Mouse (Mus musculus) E14TG2a.4 (cell line): ENCODE results near the gene Dnaic1.

Source experiments
- H3K27me3 ChIP-seq: 2 replicates; pipeline ENCODE4 v1.6.1; 2014; ENCODE audit warnings: low read length, control low read depth; ENCODE audit not compliant: insufficient read depth
- H3K36me3 ChIP-seq: 2 replicates; pipeline ENCODE4 v1.6.1; 2014; ENCODE audit warnings: low read length, control low read depth; ENCODE audit not compliant: insufficient read depth
- H3K4me1 ChIP-seq: replicated peaks from 2 replicates; pipeline ENCODE4 v1.6.1; 2014; ENCODE audit warnings: low read depth, low read length, control low read depth
- H3K4me3 ChIP-seq: replicated peaks from 2 replicates; pipeline ENCODE4 v1.5.1; 2014; ENCODE audit warnings: mild to moderate bottlenecking, low read length
- H3K9me3 ChIP-seq: 2 replicates; pipeline ENCODE4 v1.6.1; 2014; ENCODE audit warnings: low read length, control low read depth
- CTCF ChIP-seq: conservative IDR thresholded peaks from 2 replicates; pipeline ENCODE4 v1.5.1; 2014; ENCODE audit warnings: low read length
- NANOG ChIP-seq: IDR thresholded peaks from 2 replicates; pipeline ENCODE4 v1.6.1; 2014; ENCODE audit warnings: borderline replicate concordance, low read length, mixed read lengths
- POU5F1 ChIP-seq: IDR thresholded peaks from 2 replicates; pipeline ENCODE4 v1.6.1; 2014; ENCODE audit warnings: low read length, borderline replicate concordance

Gene Dnaic1

DNA sequence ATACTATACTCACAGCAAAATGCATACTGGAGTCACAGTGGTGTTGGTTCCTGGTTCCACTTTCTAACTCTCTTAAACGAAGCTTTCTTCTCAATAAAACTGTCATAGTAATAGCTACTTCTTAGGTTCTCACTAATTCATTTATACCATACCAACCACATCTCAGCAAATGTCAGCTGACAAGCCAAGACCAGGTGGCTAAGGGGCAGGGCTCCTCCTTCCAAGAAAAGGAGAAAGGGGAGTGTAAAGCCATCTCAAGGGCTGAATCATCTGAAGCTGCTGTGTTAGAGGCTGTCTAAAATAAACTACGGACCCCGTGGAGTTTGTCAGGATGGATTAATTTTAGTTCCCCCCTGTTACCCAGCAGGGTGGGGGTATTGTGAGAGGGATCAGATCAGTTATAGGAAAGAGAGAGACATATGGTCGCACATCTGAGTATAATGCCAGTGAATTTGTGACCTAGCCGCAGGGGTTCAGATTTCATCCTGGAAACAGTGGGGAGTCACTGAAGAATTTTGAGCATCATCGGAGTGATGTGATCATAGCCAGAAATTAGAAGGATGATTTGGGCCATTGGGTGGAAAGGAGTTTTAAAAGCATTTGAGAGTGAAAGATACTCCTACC, 71.7 kb downstream of the Dnaic1 start:
- Histone ChIP-seq H3K4me3 (no peak overlapping the region), H3K9me3 (peaks cover 16% of the 10 kb centered on the region), H3K36me3 (no peaks in the 10 kb centered on the region), H3K4me1 (peaks cover 11% of the 10 kb centered on the region), H3K27me3 (peaks cover 59% of the 10 kb centered on the region)
- TF ChIP-seq CTCF (no peak), NANOG (no peak), POU5F1 (no peak)

DNA sequence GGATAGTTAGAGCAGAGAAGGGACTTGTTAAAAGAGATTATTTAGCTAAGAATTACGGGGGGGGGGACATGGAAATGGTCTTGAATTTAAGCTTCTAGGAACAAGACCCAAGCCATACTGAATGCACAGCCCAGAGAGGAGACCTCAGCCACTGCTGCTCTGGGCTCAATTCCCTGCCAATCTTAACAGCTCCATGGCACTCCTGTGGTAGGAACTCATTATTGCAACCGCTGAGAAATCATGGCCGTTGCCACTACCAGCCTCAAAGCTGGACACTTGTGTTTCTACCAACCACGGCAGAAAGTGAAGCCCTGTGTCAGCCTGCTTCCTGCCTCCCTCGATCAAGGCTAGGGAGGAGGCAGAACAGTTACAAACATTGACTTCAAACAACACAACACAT, 75.9 kb downstream of the Dnaic1 start:
- Histone ChIP-seq H3K9me3 (no peaks in the 10 kb centered on the region; the same call in 1 of the 2 replicates), H3K4me1 (peaks cover 13% of the 10 kb centered on the region), H3K4me3 (no peak overlapping the region), H3K27me3 (peaks cover 26% of the 10 kb centered on the region), H3K36me3 (no peaks in the 10 kb centered on the region)
- TF ChIP-seq CTCF (no peak), NANOG (no peak), POU5F1 (no peak)

DNA sequence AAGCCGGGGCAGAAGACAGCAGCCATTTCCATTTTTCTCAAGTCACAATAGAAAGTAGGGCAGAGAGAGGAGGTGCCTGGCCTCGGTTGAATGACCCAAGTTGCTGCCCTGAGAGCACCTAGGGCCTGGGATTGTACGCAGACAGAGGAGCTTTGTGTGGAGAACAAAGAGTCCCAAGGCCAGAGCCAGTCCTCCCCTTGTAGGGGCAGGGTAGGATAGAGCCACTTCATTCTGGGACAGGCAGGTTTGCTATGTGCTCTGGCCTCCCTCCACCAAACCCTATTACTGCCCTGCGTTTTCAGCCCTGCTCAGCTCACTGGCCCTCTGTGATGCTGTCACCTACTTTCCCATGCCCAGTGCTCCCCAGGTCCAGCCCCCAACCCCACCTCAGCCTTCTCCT, 78.6 kb downstream of the Dnaic1 start:
- Histone ChIP-seq H3K36me3 (no peaks in the 10 kb centered on the region), H3K4me3 (no peak overlapping the region), H3K4me1 (peaks cover 19% of the 10 kb centered on the region), H3K9me3 (no peaks in the 10 kb centered on the region; the same call in 1 of the 2 replicates), H3K27me3 (peaks cover 7% of the 10 kb centered on the region; the same call in 1 of the 2 replicates)
- no peak for TF ChIP-seq CTCF
- no peak for TF ChIP-seq POU5F1
- TF ChIP-seq NANOG, result no peak

DNA sequence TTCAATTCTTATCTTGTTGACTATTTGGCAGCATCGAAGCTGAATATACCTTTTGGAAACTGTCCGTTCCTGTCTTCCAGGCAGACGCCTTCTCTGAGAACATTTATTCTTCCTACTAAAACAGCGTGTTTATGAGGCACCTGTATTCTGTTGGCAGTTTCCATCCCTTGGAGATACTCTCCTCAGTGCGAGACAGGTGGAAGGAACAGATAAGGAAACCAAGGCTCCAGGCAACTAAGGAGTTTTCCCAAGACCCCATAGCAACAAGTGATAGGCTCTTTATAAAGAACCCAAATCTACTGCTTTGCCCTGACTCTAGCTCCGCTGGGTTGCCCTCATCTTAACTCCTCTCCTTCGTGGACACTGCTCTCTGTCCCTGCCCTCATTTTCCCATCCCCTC, 79.1 kb downstream of the Dnaic1 start:
- Histone ChIP-seq H3K4me3 (no peak overlapping the region), H3K4me1 (peaks cover 24% of the 10 kb centered on the region), H3K36me3 (no peaks in the 10 kb centered on the region), H3K27me3 (peaks cover 7% of the 10 kb centered on the region; the same call in 1 of the 2 replicates), H3K9me3 (no peaks in the 10 kb centered on the region; the same call in 1 of the 2 replicates)
- TF ChIP-seq CTCF (no peak), POU5F1 (no peak), NANOG (no peak)

DNA sequence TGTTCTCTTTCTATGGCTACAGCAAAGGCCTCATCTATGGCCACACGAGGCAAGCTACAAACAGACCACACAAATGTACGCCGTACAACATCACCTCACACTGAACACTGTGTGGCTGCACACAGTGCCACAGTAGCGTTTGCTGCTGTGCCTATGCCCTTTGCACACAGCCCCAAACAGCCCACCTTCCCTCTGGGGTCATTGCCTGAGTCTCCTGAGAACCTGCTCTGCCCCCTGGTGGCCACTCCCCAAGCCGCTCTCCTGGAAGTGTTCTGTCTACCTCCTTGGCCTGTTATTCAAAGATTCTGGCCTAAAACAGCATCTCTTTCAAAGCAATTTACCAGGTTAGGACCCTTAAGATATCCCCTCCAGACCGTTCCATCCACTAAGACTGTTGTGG, 83.7 kb downstream of the Dnaic1 start:
- Histone ChIP-seq H3K4me3 (no peak overlapping the region), H3K9me3 (no peaks in the 10 kb centered on the region), H3K4me1 (peaks cover 35% of the 10 kb centered on the region), H3K36me3 (no peaks in the 10 kb centered on the region), H3K27me3 (peaks cover 35% of the 10 kb centered on the region)
- TF ChIP-seq NANOG (no peak), POU5F1 (no peak), CTCF (peak; percentile 75)

DNA sequence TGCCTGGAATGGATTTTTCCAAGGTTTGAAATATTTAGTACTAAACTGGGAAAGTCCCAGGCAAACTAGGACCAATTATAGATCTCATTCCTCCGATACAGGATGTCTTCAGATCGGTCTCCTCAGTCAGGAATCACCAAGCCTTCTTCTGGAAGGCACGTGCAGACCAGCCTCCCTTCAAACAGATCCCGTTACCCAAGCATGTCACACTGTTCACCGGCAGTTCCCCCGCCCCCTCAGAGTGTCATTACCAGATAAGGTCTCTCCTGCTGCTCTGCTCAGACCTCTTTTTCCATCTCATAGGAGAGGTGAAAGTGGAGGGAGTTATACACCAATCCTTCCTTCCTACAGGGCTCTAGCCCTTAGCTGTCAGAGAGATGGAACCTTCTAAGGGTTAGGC, 84.2 kb downstream of the Dnaic1 start:
- TF ChIP-seq POU5F1 (no peak), NANOG (no peak), CTCF (no peak)
- Histone ChIP-seq H3K36me3 (no peaks in the 10 kb centered on the region), H3K27me3 (peaks cover 35% of the 10 kb centered on the region), H3K4me3 (0 out of 2 replicates have a peak overlapping the region, but pooled peaks have one; percentile 2), H3K9me3 (no peaks in the 10 kb centered on the region), H3K4me1 (peaks cover 34% of the 10 kb centered on the region)

DNA sequence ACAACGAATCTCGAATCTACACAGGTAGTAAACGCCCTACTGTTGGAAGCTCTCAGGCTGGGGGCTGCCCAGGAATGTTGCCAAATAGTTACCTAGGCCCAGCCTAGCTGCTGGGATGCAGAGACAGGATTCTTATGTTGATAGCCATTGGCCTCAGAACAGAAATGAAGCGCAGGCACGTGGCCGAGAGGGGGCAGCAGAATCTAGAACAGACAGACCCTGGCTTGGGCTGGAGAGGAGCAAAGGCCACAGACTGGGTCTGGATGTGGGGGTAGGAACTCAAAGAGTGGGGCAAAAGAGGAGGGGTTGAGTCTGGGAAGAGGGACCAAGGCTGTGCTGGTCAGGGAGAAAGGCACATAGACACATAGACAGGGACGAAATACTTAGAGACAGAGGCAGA, 84.6 kb downstream of the Dnaic1 start:
- H3K4me3 ChIP-seq, result 0 out of 2 replicates have a peak overlapping the region, but pooled peaks have one; percentile 2
- TF ChIP-seq CTCF, result peak; percentile 40
- no peak for TF ChIP-seq NANOG
- peaks cover 37% of the 10 kb centered on the region for H3K4me1 ChIP-seq
- H3K9me3 ChIP-seq, result no peaks in the 10 kb centered on the region
- H3K36me3 ChIP-seq, result no peaks in the 10 kb centered on the region
- H3K27me3 ChIP-seq, result peaks cover 35% of the 10 kb centered on the region

DNA sequence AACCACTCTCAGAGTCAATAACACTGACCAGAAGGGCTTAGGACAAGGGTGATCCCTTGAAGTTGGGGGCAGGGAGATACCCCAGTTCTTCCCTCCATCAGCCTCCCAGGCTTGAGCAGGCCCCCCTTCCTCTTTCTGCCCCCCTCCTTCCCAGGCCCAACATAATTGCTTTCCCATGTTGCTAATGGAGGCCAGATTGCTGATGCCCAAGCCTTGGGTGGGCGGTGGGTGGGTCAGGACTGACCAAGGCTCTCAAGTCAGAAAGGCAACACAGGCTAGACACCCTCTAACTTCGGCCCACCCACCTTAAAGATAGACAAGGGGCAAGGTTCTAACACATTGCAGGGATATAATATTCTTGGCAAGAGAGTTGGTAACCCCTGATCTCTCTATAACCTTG, 86.0 kb downstream of the Dnaic1 start:
- no peak for TF ChIP-seq CTCF
- TF ChIP-seq NANOG, result no peak
- no peak for TF ChIP-seq POU5F1

More for the DNA sequence above, 86.0 kb downstream of the Dnaic1 start:
- Histone ChIP-seq H3K4me1 (peaks cover 42% of the 10 kb centered on the region), H3K27me3 (peaks cover 30% of the 10 kb centered on the region), H3K36me3 (no peaks in the 10 kb centered on the region), H3K4me3 (no peak overlapping the region), H3K9me3 (no peaks in the 10 kb centered on the region)
